Mouse (Mus musculus): Measurements from ENCODE around the gene Kdelr2. TPM values are rescaled to one million over a fixed set of nuclear protein-coding genes. Genes with fewer than 3 reads are reported as not detected.

The Kdelr2 gene
- 287 and 315 TPM in 2 replicates for polyA plus RNA-seq (2015; fragmentation: Nextera tagmentation; extraction: Ambion mirVana)

GRCm38 (mm10) chr5:143403221-143404147 is at the start of gene Kdelr2:
Kdelr2 (plus strand) TSS chr5:143403838.
- peak; percentile 86 for ATAC-seq (ENCODE audit: low FRiP score, low TSS enrichment)
- no peaks in the 10 kb centered on the region for H3K9me3 ChIP-seq (ENCODE audit: control insufficient read depth, low read length)
- H3K4me3 ChIP-seq (ENCODE audit: low read depth, low read length), result peak within 1 kb of the TSS; percentile 98
- no peaks in the 10 kb centered on the region for H3K4me1 ChIP-seq (replicated peaks; ENCODE audit: control insufficient read depth, insufficient read depth)
- WGBS, result under 1% methylated on average over 71 of the region's 72 CpGs
- peak within 1 kb of the TSS; percentile 73 for H3K4me2 ChIP-seq (replicated peaks; ENCODE audit: low read depth)
- TF ChIP-seq CTCF (IDR thresholded peaks at IDR 0.05; ENCODE audit: low read depth), result no peak
- TF ChIP-seq EP300 (optimal IDR thresholded peaks at IDR 0.05), result no peak
- peak within 1 kb of the TSS; percentile 94 for H3K27ac ChIP-seq (replicated peaks)
- 0 out of 2 replicates have a peak, but pooled peaks cover 4% of the 10 kb centered on the region for H3K36me3 ChIP-seq (ENCODE audit: control insufficient read depth, insufficient read depth, low read length)
- peak; percentile 95 for DNase-seq (ENCODE audit: low spot score)
- H3K27me3 ChIP-seq (ENCODE audit: control insufficient read depth, insufficient read depth, low read length), result no peaks in the 10 kb centered on the region
- peak within 1 kb of the TSS; percentile 98 for H3K9ac ChIP-seq (ENCODE audit: low read length)

GRCm38 (mm10) chr5:143356017-143356416 is 47.6 kb upstream of the Kdelr2 start:
- H3K9ac ChIP-seq (ENCODE audit: low read length), result no peak overlapping the region
- no peak for DNase-seq (ENCODE audit: low spot score)
- no peak overlapping the region for H3K4me2 ChIP-seq (replicated peaks; ENCODE audit: low read depth)
- 35% methylated on average over 5 of the region's 5 CpGs for WGBS
- H3K4me1 ChIP-seq (replicated peaks; ENCODE audit: control insufficient read depth, insufficient read depth), result no peaks in the 10 kb centered on the region
- TF ChIP-seq EP300 (optimal IDR thresholded peaks at IDR 0.05), result no peak
- TF ChIP-seq CTCF (IDR thresholded peaks at IDR 0.05; ENCODE audit: low read depth), result no peak
- no peaks in the 10 kb centered on the region for H3K36me3 ChIP-seq (ENCODE audit: control insufficient read depth, insufficient read depth, low read length)
- H3K9me3 ChIP-seq (ENCODE audit: control insufficient read depth, low read length), result no peaks in the 10 kb centered on the region
- no peak overlapping the region for H3K27ac ChIP-seq (replicated peaks)
- H3K4me3 ChIP-seq (ENCODE audit: low read depth, low read length), result no peak overlapping the region
- ATAC-seq (ENCODE audit: low FRiP score, low TSS enrichment), result no peak
- no peaks in the 10 kb centered on the region for H3K27me3 ChIP-seq (ENCODE audit: control insufficient read depth, insufficient read depth, low read length)

- Histone ChIP-seq H3K9me3 (ENCODE audit: control insufficient read depth, low read length) (no peaks in the 10 kb centered on the region), H3K4me2 (replicated peaks; ENCODE audit: low read depth) (0 out of 2 replicates have a peak within 1 kb of the TSS, but pooled peaks have one; percentile 8), H3K36me3 (ENCODE audit: control insufficient read depth, insufficient read depth, low read length) (no peaks in the 10 kb centered on the region), H3K9ac (ENCODE audit: low read length) (peak within 1 kb of the TSS; percentile 47), H3K27ac (replicated peaks) (no peak within 1 kb of the TSS), H3K27me3 (ENCODE audit: control insufficient read depth, insufficient read depth, low read length) (no peaks in the 10 kb centered on the region), H3K4me3 (ENCODE audit: low read depth, low read length) (no peak within 1 kb of the TSS), H3K4me1 (replicated peaks; ENCODE audit: control insufficient read depth, insufficient read depth) (no peaks in the 10 kb centered on the region)
- WGBS, result 19% methylated on average over 17 of the region's 17 CpGs
- TF ChIP-seq CTCF (IDR thresholded peaks at IDR 0.05; ENCODE audit: low read depth) (no peak), EP300 (optimal IDR thresholded peaks at IDR 0.05) (no peak)
- ATAC-seq (ENCODE audit: low FRiP score, low TSS enrichment) (no peak), DNase-seq (ENCODE audit: low spot score) (no peak)
Measured at GRCm38 (mm10) chr5:143356686-143357388, 46.8 kb upstream of the Kdelr2 start, which contains the start of gene Grid2ip. Grid2ip (plus strand) TSS chr5:143357338.

- Histone ChIP-seq H3K4me3 (ENCODE audit: low read depth, low read length) (no peak overlapping the region), H3K27me3 (ENCODE audit: control insufficient read depth, insufficient read depth, low read length) (no peaks in the 10 kb centered on the region)
- no peak for DNase-seq (ENCODE audit: low spot score)
Measured at GRCm38 (mm10) chr5:143357564-143357963, 46.1 kb upstream of the Kdelr2 start.

GRCm38 (mm10) chr5:143359263-143359662 is 44.4 kb upstream of the Kdelr2 start:
- Histone ChIP-seq H3K9ac (ENCODE audit: low read length) (no peak overlapping the region), H3K27ac (replicated peaks) (no peak overlapping the region), H3K4me3 (ENCODE audit: low read depth, low read length) (no peak overlapping the region), H3K4me1 (replicated peaks; ENCODE audit: control insufficient read depth, insufficient read depth) (no peaks in the 10 kb centered on the region), H3K4me2 (replicated peaks; ENCODE audit: low read depth) (no peak overlapping the region), H3K9me3 (ENCODE audit: control insufficient read depth, low read length) (no peaks in the 10 kb centered on the region), H3K36me3 (ENCODE audit: control insufficient read depth, insufficient read depth, low read length) (no peaks in the 10 kb centered on the region), H3K27me3 (ENCODE audit: control insufficient read depth, insufficient read depth, low read length) (no peaks in the 10 kb centered on the region)
- ATAC-seq (ENCODE audit: low FRiP score, low TSS enrichment) (no peak), DNase-seq (ENCODE audit: low spot score) (no peak)
- TF ChIP-seq CTCF (IDR thresholded peaks at IDR 0.05; ENCODE audit: low read depth), result peak; percentile 7; the same call in 1 of the 2 replicates
- no peak for TF ChIP-seq EP300 (optimal IDR thresholded peaks at IDR 0.05)
- WGBS, result 26% methylated on average over 7 of the region's 7 CpGs

More at GRCm38 (mm10) chr5:143357564-143357963, 46.1 kb upstream of the Kdelr2 start:
- 8% methylated on average over 22 of the region's 28 CpGs for WGBS
- Histone ChIP-seq H3K36me3 (ENCODE audit: control insufficient read depth, insufficient read depth, low read length) (no peaks in the 10 kb centered on the region), H3K9me3 (ENCODE audit: control insufficient read depth, low read length) (no peaks in the 10 kb centered on the region), H3K4me2 (replicated peaks; ENCODE audit: low read depth) (0 out of 2 replicates have a peak overlapping the region, but pooled peaks have one; percentile 8), H3K27ac (replicated peaks) (no peak overlapping the region), H3K9ac (ENCODE audit: low read length) (peak overlapping the region; percentile 47), H3K4me1 (replicated peaks; ENCODE audit: control insufficient read depth, insufficient read depth) (no peaks in the 10 kb centered on the region)
- ATAC-seq (ENCODE audit: low FRiP score, low TSS enrichment), result no peak
- TF ChIP-seq CTCF (IDR thresholded peaks at IDR 0.05; ENCODE audit: low read depth), result no peak
- TF ChIP-seq EP300 (optimal IDR thresholded peaks at IDR 0.05), result no peak
